Comparison of ENCODE assay signal across 8 mouse cellular contexts in genomic region chr6:115994146-115994876, GRCm38 (mm10). TPM values are rescaled to one million over a fixed set of nuclear protein-coding genes. Genes with fewer than 3 reads are reported as not detected.
A peak's percentile ranks its signal among the peaks of the same experiment; 100 is the strongest.
DNase-seq lines count a peak whose midpoint lies in the region; ATAC-seq and TF ChIP-seq lines count a peak whose summit lies in the region.

No protein-coding gene starts in this region.

- TF ChIP-seq CTCF in testis, adult 2 months (IDR thresholded peaks at IDR 0.05; ENCODE audit: control insufficient read depth, insufficient read depth, insufficient replicate concordance, low read depth, low read length): no peak
- no peak for TF ChIP-seq CTCF in midbrain, postnatal 0 days (IDR thresholded peaks at IDR 0.05)

- peak overlapping the region; percentile 84 for H3K4me3 ChIP-seq in testis, adult 2 months (ENCODE audit: control insufficient read depth, low read depth, low read length)
- H3K4me3 ChIP-seq in forebrain, embryonic 10.5 days: peak overlapping the region; percentile 62
- peak overlapping the region; percentile 55 for H3K4me3 ChIP-seq in midbrain, postnatal 0 days (ENCODE audit: low read depth, low read length)

- peak overlapping the region; percentile 95 for H3K4me2 ChIP-seq in midbrain, postnatal 0 days (ENCODE audit: low read depth, low read length, poor library complexity, severe bottlenecking)

- DNase-seq in frontal cortex, postnatal 36 days (ENCODE audit: low spot score in 2 of 2): no peak
- DNase-seq in testis, postnatal 14 days (ENCODE audit: low spot score): no peak
- DNase-seq in forebrain, embryonic 10.5 days (ENCODE audit: extremely low spot score, low spot score): no peak
- peak; percentile 76 for DNase-seq in kidney, postnatal 10 days
- DNase-seq in midbrain, postnatal 0 days (ENCODE audit: low spot score): no peak
- no peak for DNase-seq in ovary, adult 18-20 months (ENCODE audit: low spot score)

- peak overlapping the region; percentile 48 for H3K9ac ChIP-seq in midbrain, postnatal 0 days (replicated peaks; ENCODE audit: low read length, poor library complexity, severe bottlenecking)

- H3K27ac ChIP-seq in testis, adult 2 months (ENCODE audit: control insufficient read depth, insufficient read depth, low read depth, low read length): peak overlapping the region; percentile 35; the same call in 1 of the 2 replicates
- peak overlapping the region; percentile 75 for H3K27ac ChIP-seq in forebrain, embryonic 10.5 days
- no peak overlapping the region for H3K27ac ChIP-seq in midbrain, postnatal 0 days (ENCODE audit: low read depth, low read length)

- peak; percentile 2; the same call in 1 of the 2 replicates for ATAC-seq in frontal cortex, adult (ENCODE audit: low TSS enrichment)
- peak; percentile 8; the same call in 1 of the 2 replicates for ATAC-seq in midbrain, postnatal 0 days (ENCODE audit: low FRiP score)

- peaks cover 15% of the 10 kb centered on the region for H3K4me1 ChIP-seq in testis, adult 2 months (ENCODE audit: control insufficient read depth, insufficient read depth, low read length)
- peaks cover 80% of the 10 kb centered on the region for H3K4me1 ChIP-seq in forebrain, embryonic 10.5 days
- H3K4me1 ChIP-seq in midbrain, postnatal 0 days (ENCODE audit: insufficient read depth, low read length): no peaks in the 10 kb centered on the region

- H3K9me3 ChIP-seq in forebrain, embryonic 10.5 days: no peaks in the 10 kb centered on the region
- no peaks in the 10 kb centered on the region for H3K9me3 ChIP-seq in midbrain, postnatal 0 days (ENCODE audit: low read length)

- WGBS in forebrain, embryonic 10.5 days: under 1% methylated on average over 93 of the region's 93 CpGs
- WGBS in midbrain, postnatal 0 days: under 1% methylated on average over 65 of the region's 93 CpGs

- TF ChIP-seq POLR2A in testis, adult 2 months (IDR thresholded peaks at IDR 0.05; ENCODE audit: control insufficient read depth, low read depth, low read length): no peak

- no peaks in the 10 kb centered on the region for H3K36me3 ChIP-seq in testis, adult 2 months (ENCODE audit: control insufficient read depth, insufficient read depth, low read length)
- no peaks in the 10 kb centered on the region for H3K36me3 ChIP-seq in forebrain, embryonic 10.5 days (replicated peaks)
- no peaks in the 10 kb centered on the region for H3K36me3 ChIP-seq in midbrain, postnatal 0 days (ENCODE audit: insufficient read depth, low read length)

- peaks cover 2% of the 10 kb centered on the region; the same call in 1 of the 2 replicates for H3K27me3 ChIP-seq in testis, adult 2 months (ENCODE audit: control insufficient read depth, insufficient read depth, low read length)
- H3K27me3 ChIP-seq in forebrain, embryonic 10.5 days (ENCODE audit: poor library complexity, severe bottlenecking): peaks cover 78% of the 10 kb centered on the region
- peaks cover 52% of the 10 kb centered on the region for H3K27me3 ChIP-seq in midbrain, postnatal 0 days (ENCODE audit: insufficient read depth, low read length)

RNA-seq across cellular contexts. Expression of gene Plxnd1, which starts 0.5 kb away (rescaled TPM):
- 5.7 and 6.1 TPM in 2 replicates for polyA plus RNA-seq in testis, adult 2 months (2012; rRNA removed)
- 23.9 and 28.0 TPM in 2 replicates for polyA plus RNA-seq in forebrain, embryonic 10.5 days (2016; fragmentation: Nextera tagmentation; extraction: Ambion mirVana)
- 14.9 and 17.3 TPM in 2 replicates for total RNA-seq in midbrain, postnatal 0 days (2014; rRNA removed)
- 2.8 and 4.4 TPM in 2 replicates for polyA plus RNA-seq in midbrain, postnatal 0 days (2015; fragmentation: Nextera tagmentation; extraction: Ambion mirVana)

RNA-seq across cellular contexts. Expression of gene H1foo, which starts 49.6 kb away (rescaled TPM):
- not detected in 2 replicates for polyA plus RNA-seq in testis, adult 2 months (2012; rRNA removed)
- polyA plus RNA-seq in forebrain, embryonic 10.5 days (2016; fragmentation: Nextera tagmentation; extraction: Ambion mirVana): not detected in 2 replicates
- not detected in 2 replicates for total RNA-seq in midbrain, postnatal 0 days (2014; rRNA removed)
- polyA plus RNA-seq in midbrain, postnatal 0 days (2015; fragmentation: Nextera tagmentation; extraction: Ambion mirVana): not detected in 2 replicates
